Comparison of ENCODE assay signal across 9 mouse cellular contexts in genomic region chr7:100307872-100308653, GRCm38 (mm10). TPM values are rescaled to one million over a fixed set of nuclear protein-coding genes. Genes with fewer than 3 reads are reported as not detected.
DNase-seq lines count a peak whose midpoint lies in the region; ATAC-seq and TF ChIP-seq lines count a peak whose summit lies in the region.
"Had no signal": no experiment of that assay in that cellular context is flagged by ENCODE, and none has a peak within 500 bp of the region (broad histone marks: within the 10 kb centered on the region; RNA-seq: fewer than 3 reads in every experiment).

No protein-coding gene starts in this region.

- no peaks in the 10 kb centered on the region for H3K79me2 ChIP-seq in heart, adult 2 months (replicated peaks; ENCODE audit: control insufficient read depth, insufficient read depth, low read length)

- TF ChIP-seq CTCF in cortical plate, adult 2 months (IDR thresholded peaks at IDR 0.05; ENCODE audit: extremely low read depth, insufficient read depth, low read length), result no peak
- TF ChIP-seq CTCF in midbrain, postnatal 0 days (IDR thresholded peaks at IDR 0.05), result no peak
- TF ChIP-seq CTCF in heart, adult 2 months (IDR thresholded peaks at IDR 0.05), result no peak

- peaks cover 9% of the 10 kb centered on the region for H3K4me1 ChIP-seq in cortical plate, adult 2 months (ENCODE audit: control insufficient read depth, insufficient read depth, low read length)
- H3K4me1 ChIP-seq in forebrain, embryonic 12.5 days, result peaks cover 39% of the 10 kb centered on the region
- peaks cover 29% of the 10 kb centered on the region for H3K4me1 ChIP-seq in midbrain, postnatal 0 days (ENCODE audit: insufficient read depth, low read length)
- H3K4me1 ChIP-seq in heart, adult 2 months (ENCODE audit: control insufficient read depth, insufficient read depth, low read length), result no peaks in the 10 kb centered on the region

- no peak overlapping the region for H3K4me3 ChIP-seq in cortical plate, adult 2 months (ENCODE audit: insufficient read depth, low read length)
- no peak overlapping the region for H3K4me3 ChIP-seq in forebrain, embryonic 12.5 days (replicated peaks)
- no peak overlapping the region for H3K4me3 ChIP-seq in midbrain, postnatal 0 days (ENCODE audit: low read depth, low read length)
- H3K4me3 ChIP-seq in heart, adult 2 months, result no peak overlapping the region

- peak; percentile 79; the same call in 1 of the 2 replicates for ATAC-seq in forebrain, embryonic 12.5 days (ENCODE audit: low FRiP score)
- peak; percentile 81 for ATAC-seq in midbrain, postnatal 0 days (ENCODE audit: low FRiP score)

- no peak for TF ChIP-seq POLR2A in cortical plate, adult 2 months (IDR thresholded peaks at IDR 0.05; ENCODE audit: extremely low read depth, insufficient read depth, low read length)
- no peak for TF ChIP-seq POLR2A in heart, adult 2 months (IDR thresholded peaks at IDR 0.05; ENCODE audit: insufficient read depth, low read depth, low read length)

- no peaks in the 10 kb centered on the region for H3K9me3 ChIP-seq in forebrain, embryonic 12.5 days
- no peaks in the 10 kb centered on the region for H3K9me3 ChIP-seq in midbrain, postnatal 0 days (ENCODE audit: low read length)

- 60% methylated on average over 3 of the region's 6 CpGs for WGBS in forebrain, embryonic 12.5 days
- 35% methylated on average over 6 of the region's 6 CpGs for WGBS in midbrain, postnatal 0 days
- WGBS in heart, adult 2 months, result 83% methylated on average over 6 of the region's 6 CpGs

- peak; percentile 46 to 55 for DNase-seq in layer of hippocampus, postnatal 14 days (ENCODE audit: low spot score in 2 of 2)
- peak; percentile 94 for DNase-seq in midbrain, postnatal 0 days (ENCODE audit: low spot score)
- no peak for DNase-seq in kidney, adult 11 months
- DNase-seq in kidney, postnatal 14 days, result no peak
- DNase-seq in heart, adult 2 months, result no peak
- DNase-seq in urinary bladder, postnatal 14 days (ENCODE audit: low spot score), result no peak

- H3K27ac ChIP-seq in cortical plate, adult 2 months (ENCODE audit: insufficient read depth, low read length), result peak overlapping the region; percentile 32
- H3K27ac ChIP-seq in forebrain, embryonic 12.5 days, result peak overlapping the region; percentile 79
- peak overlapping the region; percentile 87 for H3K27ac ChIP-seq in midbrain, postnatal 0 days (ENCODE audit: low read depth, low read length)
- H3K27ac ChIP-seq in heart, adult 2 months, result no peak overlapping the region
- H3K27ac ChIP-seq: macrophage had no signal

- H3K4me2 ChIP-seq in forebrain, embryonic 12.5 days, result no peak overlapping the region
- H3K4me2 ChIP-seq in midbrain, postnatal 0 days (ENCODE audit: low read depth, low read length, poor library complexity, severe bottlenecking), result no peak overlapping the region

- H3K36me3 ChIP-seq in forebrain, embryonic 12.5 days (replicated peaks), result no peaks in the 10 kb centered on the region
- H3K36me3 ChIP-seq in midbrain, postnatal 0 days (ENCODE audit: insufficient read depth, low read length), result no peaks in the 10 kb centered on the region
- H3K36me3 ChIP-seq in heart, adult 2 months (ENCODE audit: control insufficient read depth, insufficient read depth, low read length), result no peaks in the 10 kb centered on the region

- no peak overlapping the region for H3K9ac ChIP-seq in forebrain, embryonic 12.5 days
- no peak overlapping the region for H3K9ac ChIP-seq in midbrain, postnatal 0 days (replicated peaks; ENCODE audit: low read length, poor library complexity, severe bottlenecking)
- no peak overlapping the region for H3K9ac ChIP-seq in heart, adult 2 months (ENCODE audit: low read depth, low read length)

- no peak for TF ChIP-seq EP300 in heart, adult 2 months (IDR thresholded peaks at IDR 0.05; ENCODE audit: insufficient read depth, low read depth, low read length)

- intact Hi-C loops in heart, adult 2 months (cut with DNase I), result no loop called here

- H3K27me3 ChIP-seq in forebrain, embryonic 12.5 days, result no peaks in the 10 kb centered on the region
- H3K27me3 ChIP-seq in midbrain, postnatal 0 days (ENCODE audit: insufficient read depth, low read length), result no peaks in the 10 kb centered on the region
- no peaks in the 10 kb centered on the region for H3K27me3 ChIP-seq in heart, adult 2 months (ENCODE audit: control insufficient read depth, insufficient read depth, low read length)

RNA-seq across cellular contexts. Expression of gene P4ha3, which starts 22.7 kb away (rescaled TPM):
- 3.1 and 3.7 TPM in 2 replicates for polyA plus RNA-seq in cortical plate, adult 2 months (2012; rRNA removed)
- 4.1 and 4.2 TPM in 2 replicates for polyA plus RNA-seq in forebrain, embryonic 12.5 days (2016; fragmentation: Nextera tagmentation; extraction: Ambion mirVana)
- 1 to 10 TPM; 5.7 to 7.7 TPM for total RNA-seq in layer of hippocampus, postnatal 14 days (2021)
- total RNA-seq in midbrain, postnatal 0 days (2014; rRNA removed), result 6.4 and 7.7 TPM in 2 replicates
- polyA plus RNA-seq in midbrain, postnatal 0 days (2015; fragmentation: Nextera tagmentation; extraction: Ambion mirVana), result 2.6 and 3.9 TPM in 2 replicates
- total RNA-seq in heart, adult 2 months (2021), result under 1 TPM; 0.16 to 0.45 TPM
- polyA plus RNA-seq in heart, adult 2 months (2012; rRNA removed), result 0.33 and 0.38 TPM in 2 replicates

Comparison
In these comparisons a context has a peak if more than half of its experiments do, and no peak if none do; other contexts are left out.
1. DNase-seq: peak in layer of hippocampus, postnatal 14 days (2 of 2) and midbrain, postnatal 0 days (single experiment); none in kidney, adult 11 months (single experiment), kidney, postnatal 14 days (single experiment), heart, adult 2 months (0 of 2) and urinary bladder, postnatal 14 days (single experiment).